Mouse (Mus musculus) splenic B cell, adult 2 months (primary cell): ENCODE results near the gene Rgs2.

Experiments used
- DNase-seq: peaks from one replicate; pipeline ENCODE4 v3.0.0-alpha.2; 2011; ENCODE audit warnings: low read depth, low spot score
- H3K27me3 ChIP-seq: 2 replicates; pipeline ENCODE4 v1.6.1; 2012; ENCODE audit warnings: mild to moderate bottlenecking, low read length, moderate library complexity, mixed read lengths; ENCODE audit not compliant: control insufficient read depth, poor library complexity, insufficient read depth, severe bottlenecking
- H3K36me3 ChIP-seq: 2 replicates; pipeline ENCODE4 v1.6.1; 2012; ENCODE audit warnings: mild to moderate bottlenecking, low read length, moderate library complexity, mixed read lengths; ENCODE audit not compliant: control insufficient read depth, poor library complexity, insufficient read depth, severe bottlenecking

Gene Rgs2

DNA sequence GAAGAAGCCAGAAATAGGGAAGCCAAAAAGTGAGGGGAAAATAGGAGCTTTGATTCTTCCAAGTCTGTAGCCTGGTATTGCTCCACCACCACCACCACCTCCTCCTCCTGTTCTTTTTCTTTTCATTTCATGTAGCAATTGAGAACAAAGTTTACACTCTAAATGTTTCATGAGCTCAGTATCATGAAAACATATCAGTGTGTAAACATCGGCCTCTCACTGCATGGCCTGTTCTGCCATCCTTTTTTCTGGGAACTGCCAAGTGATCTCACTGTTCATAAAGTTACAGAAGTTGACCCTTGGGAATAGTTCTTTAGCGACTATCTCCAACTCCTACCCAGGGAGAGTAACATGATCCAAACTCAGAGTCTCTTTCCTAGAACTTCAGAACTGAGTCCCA lies 51.1 kb downstream of the Rgs2 start:
- DNase-seq, result no peak
- H3K36me3 ChIP-seq, result no peaks in the 10 kb centered on the region
- no peaks in the 10 kb centered on the region for H3K27me3 ChIP-seq
